Mouse (Mus musculus): Measurements from ENCODE around the gene Ccdc74a.
"Not testable (repeated sequence)": the region's sequence is repeated elsewhere in the genome, so short reads cannot be mapped to it uniquely, and the experiment has no call there.

Ccdc74a gene

GRCm38 (mm10) chr16:17646310-17647114 is at the start of gene Ccdc74a:
Ccdc74a (plus strand) TSS chr16:17646470.
- H3K4me1 ChIP-seq (replicated peaks; ENCODE audit: low read depth, low read length) = peaks cover 59% of the 10 kb centered on the region
- H3K27me3 ChIP-seq (ENCODE audit: insufficient read depth, low read length) = peaks cover 10% of the 10 kb centered on the region
- no peak for TF ChIP-seq POU5F1 (IDR thresholded peaks at IDR 0.05; ENCODE audit: borderline replicate concordance, low read length)
- TF ChIP-seq NANOG (IDR thresholded peaks at IDR 0.05; ENCODE audit: borderline replicate concordance, low read length) = no peak
- no peak for TF ChIP-seq CTCF (conservative IDR thresholded peaks at IDR 0.05; ENCODE audit: low read length)
- peak within 1 kb of the TSS; percentile 79 for H3K4me3 ChIP-seq (replicated peaks; ENCODE audit: low read length)
- H3K9me3 ChIP-seq (ENCODE audit: low read length) = no peaks in the 10 kb centered on the region
- H3K36me3 ChIP-seq (ENCODE audit: insufficient read depth, low read length) = peaks cover 56% of the 10 kb centered on the region

- Histone ChIP-seq H3K27me3 (ENCODE audit: insufficient read depth, low read length) (0 out of 2 replicates have a peak, but pooled peaks cover 4% of the 10 kb centered on the region), H3K9me3 (ENCODE audit: low read length) (peaks cover under 1% of the 10 kb centered on the region; the same call in 1 of the 2 replicates), H3K36me3 (ENCODE audit: insufficient read depth, low read length) (no peaks in the 10 kb centered on the region), H3K4me1 (replicated peaks; ENCODE audit: low read depth, low read length) (no peaks in the 10 kb centered on the region), H3K4me3 (replicated peaks; ENCODE audit: low read length) (no peak overlapping the region)
- TF ChIP-seq CTCF (conservative IDR thresholded peaks at IDR 0.05; ENCODE audit: low read length) (peak; percentile 24), NANOG (IDR thresholded peaks at IDR 0.05; ENCODE audit: borderline replicate concordance, low read length) (no peak), POU5F1 (IDR thresholded peaks at IDR 0.05; ENCODE audit: borderline replicate concordance, low read length) (no peak)
These were observed 45.2 kb upstream of the Ccdc74a start for GRCm38 (mm10) chr16:17600944-17601562.

- Histone ChIP-seq H3K27me3 (ENCODE audit: insufficient read depth, low read length) (no peaks in the 10 kb centered on the region), H3K36me3 (ENCODE audit: insufficient read depth, low read length) (no peaks in the 10 kb centered on the region), H3K4me3 (replicated peaks; ENCODE audit: low read length) (no peak overlapping the region), H3K9me3 (ENCODE audit: low read length) (peaks cover 13% of the 10 kb centered on the region), H3K4me1 (replicated peaks; ENCODE audit: low read depth, low read length) (no peaks in the 10 kb centered on the region)
- no peak for TF ChIP-seq NANOG (IDR thresholded peaks at IDR 0.05; ENCODE audit: borderline replicate concordance, low read length)
- no peak for TF ChIP-seq CTCF (conservative IDR thresholded peaks at IDR 0.05; ENCODE audit: low read length)
- no peak for TF ChIP-seq POU5F1 (IDR thresholded peaks at IDR 0.05; ENCODE audit: borderline replicate concordance, low read length)
These were observed 41.3 kb upstream of the Ccdc74a start for GRCm38 (mm10) chr16:17604941-17605340.

- no peak overlapping the region for H3K4me3 ChIP-seq (replicated peaks; ENCODE audit: low read length)
- H3K4me1 ChIP-seq (replicated peaks; ENCODE audit: low read depth, low read length) = no peaks in the 10 kb centered on the region
- H3K36me3 ChIP-seq (ENCODE audit: insufficient read depth, low read length) = no peaks in the 10 kb centered on the region
- no peaks in the 10 kb centered on the region for H3K27me3 ChIP-seq (ENCODE audit: insufficient read depth, low read length)
- TF ChIP-seq POU5F1 (IDR thresholded peaks at IDR 0.05; ENCODE audit: borderline replicate concordance, low read length) = no peak
- TF ChIP-seq CTCF (conservative IDR thresholded peaks at IDR 0.05; ENCODE audit: low read length) = no peak
- TF ChIP-seq NANOG (IDR thresholded peaks at IDR 0.05; ENCODE audit: borderline replicate concordance, low read length) = no peak
- H3K9me3 ChIP-seq (ENCODE audit: low read length) = peaks cover 21% of the 10 kb centered on the region
These were observed 40.6 kb upstream of the Ccdc74a start for GRCm38 (mm10) chr16:17605684-17606083.

GRCm38 (mm10) chr16:17611383-17611782 is 34.9 kb upstream of the Ccdc74a start:
- Histone ChIP-seq H3K36me3 (ENCODE audit: insufficient read depth, low read length) (no peaks in the 10 kb centered on the region), H3K4me3 (replicated peaks; ENCODE audit: low read length) (no peak overlapping the region), H3K4me1 (replicated peaks; ENCODE audit: low read depth, low read length) (peaks cover under 1% of the 10 kb centered on the region; the same call in 1 of the 2 replicates), H3K27me3 (ENCODE audit: insufficient read depth, low read length) (no peaks in the 10 kb centered on the region), H3K9me3 (ENCODE audit: low read length) (peaks cover 25% of the 10 kb centered on the region)
- TF ChIP-seq CTCF (conservative IDR thresholded peaks at IDR 0.05; ENCODE audit: low read length) (no peak), POU5F1 (IDR thresholded peaks at IDR 0.05; ENCODE audit: borderline replicate concordance, low read length) (no peak), NANOG (IDR thresholded peaks at IDR 0.05; ENCODE audit: borderline replicate concordance, low read length) (no peak)

GRCm38 (mm10) chr16:17614740-17615139 is 31.5 kb upstream of the Ccdc74a start:
- H3K4me3 ChIP-seq (replicated peaks; ENCODE audit: low read length); H3K36me3 ChIP-seq (ENCODE audit: insufficient read depth, low read length); H3K27me3 ChIP-seq (ENCODE audit: insufficient read depth, low read length): not testable (repeated sequence)
- peak; percentile 30 for TF ChIP-seq CTCF (conservative IDR thresholded peaks at IDR 0.05; ENCODE audit: low read length)
- Histone ChIP-seq H3K9me3 (ENCODE audit: low read length) (peaks cover 17% of the 10 kb centered on the region), H3K4me1 (replicated peaks; ENCODE audit: low read depth, low read length) (peaks cover 26% of the 10 kb centered on the region)

- Histone ChIP-seq H3K9me3 (ENCODE audit: low read length) (peaks cover 7% of the 10 kb centered on the region), H3K4me1 (replicated peaks; ENCODE audit: low read depth, low read length) (peaks cover 40% of the 10 kb centered on the region), H3K36me3 (ENCODE audit: insufficient read depth, low read length) (peaks cover 7% of the 10 kb centered on the region), H3K4me3 (replicated peaks; ENCODE audit: low read length) (no peak overlapping the region), H3K27me3 (ENCODE audit: insufficient read depth, low read length) (no peaks in the 10 kb centered on the region)
- no peak for TF ChIP-seq POU5F1 (IDR thresholded peaks at IDR 0.05; ENCODE audit: borderline replicate concordance, low read length)
- no peak for TF ChIP-seq CTCF (conservative IDR thresholded peaks at IDR 0.05; ENCODE audit: low read length)
- TF ChIP-seq NANOG (IDR thresholded peaks at IDR 0.05; ENCODE audit: borderline replicate concordance, low read length) = no peak
These were observed 30.1 kb upstream of the Ccdc74a start for GRCm38 (mm10) chr16:17616212-17616611.

- H3K9me3 ChIP-seq (ENCODE audit: low read length) = peaks cover 4% of the 10 kb centered on the region
- H3K36me3 ChIP-seq (ENCODE audit: insufficient read depth, low read length) = peaks cover 25% of the 10 kb centered on the region
- H3K27me3 ChIP-seq (ENCODE audit: insufficient read depth, low read length) = no peaks in the 10 kb centered on the region
- peak overlapping the region; percentile 100 for H3K4me3 ChIP-seq (replicated peaks; ENCODE audit: low read length)
- H3K4me1 ChIP-seq (replicated peaks; ENCODE audit: low read depth, low read length) = peaks cover 52% of the 10 kb centered on the region
- TF ChIP-seq NANOG (IDR thresholded peaks at IDR 0.05; ENCODE audit: borderline replicate concordance, low read length) (no peak), CTCF (conservative IDR thresholded peaks at IDR 0.05; ENCODE audit: low read length) (peak; percentile 99), POU5F1 (IDR thresholded peaks at IDR 0.05; ENCODE audit: borderline replicate concordance, low read length) (peak; percentile 43; the same call in 1 of the 2 replicates)
These were observed 28.2 kb upstream of the Ccdc74a start for GRCm38 (mm10) chr16:17617922-17618565.
